Mouse (Mus musculus) cortical plate, adult 2 months (tissue): Measurements from ENCODE around the gene Fam241b. TPM values are rescaled to one million over a fixed set of nuclear protein-coding genes. Genes with fewer than 3 reads are reported as not detected.

Source experiments
- H3K27ac ChIP-seq: fragments of 200-500 bp; 2 replicates; pipeline ENCODE4 v1.5.1; 2012; ENCODE audit warnings: low read length, control low read depth, inconsistent platforms; ENCODE audit not compliant: insufficient read depth
- H3K4me1 ChIP-seq: fragments of 200-500 bp; 2 replicates; pipeline ENCODE4 v1.6.1; 2011; ENCODE audit warnings: low read length; ENCODE audit not compliant: control insufficient read depth, insufficient read depth
- H3K4me3 ChIP-seq: fragments of 200-500 bp; 2 replicates; pipeline ENCODE4 v1.5.1; 2011; ENCODE audit warnings: mild to moderate bottlenecking, low read length, control low read depth; ENCODE audit not compliant: insufficient read depth
- CTCF ChIP-seq: fragments of 200-500 bp; IDR thresholded peaks from 2 replicates; pipeline ENCODE4 v1.5.1; 2011; ENCODE audit warnings: mild to moderate bottlenecking, control low read depth, low read length; ENCODE audit not compliant: insufficient read depth; ENCODE audit errors: extremely low read depth
- POLR2A ChIP-seq: fragments of 200-500 bp; IDR thresholded peaks from 2 replicates; pipeline ENCODE4 v1.6.1; 2011; ENCODE audit warnings: mild to moderate bottlenecking, low read length, control low read depth; ENCODE audit not compliant: insufficient read depth; ENCODE audit errors: extremely low read depth
- polyA plus RNA-seq: library from polyadenylated mRNA; depleted of rRNA; stranded (reverse); fragments of >200 nt; gene quantifications from 2 replicates; pipeline ENCODE4 v1.2.3, GENCODE M21; 2012; rRNA removed

The Fam241b gene
- 50.3 and 56.6 TPM in 2 replicates for polyA plus RNA-seq

- TF ChIP-seq POLR2A = no peak
- no peak for TF ChIP-seq CTCF
- no peaks in the 10 kb centered on the region for H3K4me1 ChIP-seq
- H3K4me3 ChIP-seq = no peak within 1 kb of the TSS
- H3K27ac ChIP-seq = no peak within 1 kb of the TSS
Measured at GRCm38 (mm10) chr10:62143820-62144219, at the start of gene Fam241b. Gene Fam241b, minus strand, starts transcription at chr10:62143920.

GRCm38 (mm10) chr10:62192701-62193157 lies 49.0 kb upstream of the Fam241b start:
- Histone ChIP-seq H3K27ac (peak overlapping the region; percentile 58), H3K4me1 (0 out of 2 replicates have a peak, but pooled peaks cover 1% of the 10 kb centered on the region), H3K4me3 (no peak overlapping the region)
- TF ChIP-seq CTCF (no peak), POLR2A (no peak)

- Histone ChIP-seq H3K27ac (no peak overlapping the region), H3K4me1 (0 out of 2 replicates have a peak, but pooled peaks cover 1% of the 10 kb centered on the region), H3K4me3 (no peak overlapping the region)
- TF ChIP-seq CTCF (no peak), POLR2A (no peak)
Measured at GRCm38 (mm10) chr10:62190821-62191220, 47.1 kb upstream of the Fam241b start.

GRCm38 (mm10) chr10:62189910-62190309 lies 46.2 kb upstream of the Fam241b start:
- Histone ChIP-seq H3K27ac (no peak overlapping the region), H3K4me1 (0 out of 2 replicates have a peak, but pooled peaks cover 1% of the 10 kb centered on the region), H3K4me3 (no peak overlapping the region)
- TF ChIP-seq CTCF = no peak
- TF ChIP-seq POLR2A = no peak

GRCm38 (mm10) chr10:62189303-62189702 lies 45.6 kb upstream of the Fam241b start:
- Histone ChIP-seq H3K27ac (no peak overlapping the region), H3K4me1 (0 out of 2 replicates have a peak, but pooled peaks cover 1% of the 10 kb centered on the region), H3K4me3 (no peak overlapping the region)
- no peak for TF ChIP-seq POLR2A
- TF ChIP-seq CTCF = no peak

GRCm38 (mm10) chr10:62186882-62187281 lies 43.2 kb upstream of the Fam241b start:
- no peak overlapping the region for H3K27ac ChIP-seq
- no peaks in the 10 kb centered on the region for H3K4me1 ChIP-seq
- no peak overlapping the region for H3K4me3 ChIP-seq
- TF ChIP-seq POLR2A = no peak
- TF ChIP-seq CTCF = peak; percentile 87

GRCm38 (mm10) chr10:62183053-62183452 lies 39.3 kb upstream of the Fam241b start:
- TF ChIP-seq CTCF = peak; percentile 100
- no peak for TF ChIP-seq POLR2A
- H3K4me3 ChIP-seq = no peak overlapping the region
- no peak overlapping the region for H3K27ac ChIP-seq
- H3K4me1 ChIP-seq = no peaks in the 10 kb centered on the region

GRCm38 (mm10) chr10:62182471-62183014 lies 38.8 kb upstream of the Fam241b start:
- no peak overlapping the region for H3K27ac ChIP-seq

GRCm38 (mm10) chr10:62181701-62182100 lies 38.0 kb upstream of the Fam241b start:
- H3K27ac ChIP-seq = no peak overlapping the region
- H3K4me3 ChIP-seq = no peak overlapping the region
- no peaks in the 10 kb centered on the region for H3K4me1 ChIP-seq
- TF ChIP-seq CTCF = no peak
- TF ChIP-seq POLR2A = no peak

More at GRCm38 (mm10) chr10:62182471-62183014, 38.8 kb upstream of the Fam241b start:
- no peak for TF ChIP-seq CTCF
- TF ChIP-seq POLR2A = no peak
- Histone ChIP-seq H3K4me3 (no peak overlapping the region), H3K4me1 (no peaks in the 10 kb centered on the region)

- no peak overlapping the region for H3K27ac ChIP-seq
- H3K4me3 ChIP-seq = no peak overlapping the region
- H3K4me1 ChIP-seq = no peaks in the 10 kb centered on the region
- TF ChIP-seq CTCF (no peak), POLR2A (no peak)
Measured at GRCm38 (mm10) chr10:62179944-62180343, 36.2 kb upstream of the Fam241b start.
